Mouse (Mus musculus) brain, embryonic 14.5 days (tissue): Measurements from ENCODE around the gene Cryba4. TPM values are rescaled to one million over a fixed set of nuclear protein-coding genes. Genes with fewer than 3 reads are reported as not detected.

Experiments
- DNase-seq: peaks from one replicate; pipeline ENCODE4 v3.0.0-alpha.2; 2011; ENCODE audit warnings: low read depth
- CTCF ChIP-seq: fragments of 200-500 bp; IDR thresholded peaks from 2 replicates; pipeline ENCODE4 v1.5.1; 2012; ENCODE audit warnings: inconsistent platforms, mild to moderate bottlenecking, moderate library complexity, borderline replicate concordance; ENCODE audit not compliant: insufficient read depth, insufficient read length; ENCODE audit errors: extremely low read depth
- POLR2A ChIP-seq: fragments of 200-500 bp; IDR thresholded peaks from 2 replicates; pipeline ENCODE4 v1.6.1; 2012; ENCODE audit warnings: mild to moderate bottlenecking, inconsistent platforms, borderline replicate concordance; ENCODE audit not compliant: poor library complexity, insufficient read depth, insufficient read length, severe bottlenecking; ENCODE audit errors: extremely low read depth
- polyA plus RNA-seq: library from polyadenylated mRNA; depleted of rRNA; stranded (reverse); fragments of >200 nt; gene quantifications from 2 replicates; pipeline ENCODE4 v1.2.3, GENCODE M21; 2012

Gene Cryba4
- polyA plus RNA-seq, 1 experiment: 1.00 TPM

- TF ChIP-seq CTCF (no peak), POLR2A (no peak)
- DNase-seq: no peak
These were observed 40.1 kb upstream of the Cryba4 start for GRCm38 (mm10) chr5:112292343-112292980.

- no peak for DNase-seq
- TF ChIP-seq CTCF: no peak
- TF ChIP-seq POLR2A: no peak
These were observed 39.5 kb upstream of the Cryba4 start for GRCm38 (mm10) chr5:112291866-112292265.

- no peak for DNase-seq
- no peak for TF ChIP-seq POLR2A
These were observed 38.2 kb upstream of the Cryba4 start for GRCm38 (mm10) chr5:112290536-112290880.

- TF ChIP-seq POLR2A (no peak), CTCF (no peak)
- DNase-seq: no peak
These were observed 37.7 kb upstream of the Cryba4 start for GRCm38 (mm10) chr5:112289819-112290535.

GRCm38 (mm10) chr5:112289236-112289635 is 36.9 kb upstream of the Cryba4 start:
- peak; percentile 58 for DNase-seq
- TF ChIP-seq CTCF (no peak), POLR2A (no peak)

- no peak for TF ChIP-seq CTCF
- no peak for TF ChIP-seq POLR2A
- DNase-seq: no peak
These were observed 36.1 kb upstream of the Cryba4 start for GRCm38 (mm10) chr5:112288193-112289141.

GRCm38 (mm10) chr5:112287652-112288051 is 35.3 kb upstream of the Cryba4 start:
- no peak for TF ChIP-seq POLR2A
- no peak for TF ChIP-seq CTCF
- no peak for DNase-seq

GRCm38 (mm10) chr5:112286984-112287641 is 34.8 kb upstream of the Cryba4 start:
- TF ChIP-seq CTCF: no peak
- no peak for TF ChIP-seq POLR2A

GRCm38 (mm10) chr5:112286608-112286983 is 34.3 kb upstream of the Cryba4 start:
- DNase-seq: no peak
- TF ChIP-seq POLR2A (no peak), CTCF (no peak)

More at GRCm38 (mm10) chr5:112286984-112287641, 34.8 kb upstream of the Cryba4 start:
- DNase-seq: no peak

- TF ChIP-seq CTCF: no peak
- TF ChIP-seq POLR2A: no peak
- DNase-seq: no peak
These were observed 33.3 kb upstream of the Cryba4 start for GRCm38 (mm10) chr5:112285548-112286085.
